Mouse (Mus musculus) cerebellum, postnatal 14 days (tissue): Measurements from ENCODE around the gene Mcm5.

Source experiments
- DNase-seq, 2 experiments: peaks; one replicate each; pipeline ENCODE4 v3.0.0; 2021; ENCODE audit warnings: mixed read lengths in 2 of 2

Gene Mcm5

DNA sequence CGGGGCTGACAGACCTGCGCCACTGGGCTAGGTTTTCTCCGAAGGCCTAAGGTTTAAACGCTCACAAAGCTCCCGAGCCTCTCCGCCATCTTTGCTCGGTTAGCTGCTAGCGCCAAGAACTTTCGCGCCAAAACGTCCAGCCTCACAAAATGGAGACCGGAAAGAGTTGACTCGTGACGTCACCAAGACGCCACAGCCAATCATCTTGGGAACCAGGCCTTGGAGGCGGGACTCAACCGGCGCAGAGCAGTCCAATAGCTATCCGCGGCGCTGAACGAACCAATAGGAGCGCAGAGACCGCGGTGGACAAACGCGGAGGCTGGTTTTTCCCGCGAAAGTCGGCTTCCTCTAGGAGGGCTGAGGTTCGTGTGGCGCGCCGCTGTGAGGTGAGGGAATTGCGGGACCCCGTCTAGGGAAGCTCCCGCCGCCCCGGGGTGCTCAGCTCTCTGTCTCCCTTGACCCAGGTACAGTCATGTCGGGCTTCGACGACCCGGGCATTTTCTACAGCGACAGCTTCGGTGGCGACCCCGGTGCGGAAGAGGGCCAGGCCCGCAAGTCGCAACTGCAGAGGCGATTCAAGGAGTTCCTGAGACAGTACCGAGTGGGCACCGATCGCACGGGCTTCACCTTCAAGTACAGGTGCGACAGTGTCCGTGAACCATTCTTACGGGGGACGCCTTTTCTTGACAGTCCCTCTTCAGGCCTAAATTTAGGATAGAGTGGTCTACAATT lies at the start of gene Mcm5:
Gene Mcm5 (plus strand): TSS at position 334 of the 732 bp plus-strand sequence.
- DNase-seq, result peak; percentile 99 to 100

DNA sequence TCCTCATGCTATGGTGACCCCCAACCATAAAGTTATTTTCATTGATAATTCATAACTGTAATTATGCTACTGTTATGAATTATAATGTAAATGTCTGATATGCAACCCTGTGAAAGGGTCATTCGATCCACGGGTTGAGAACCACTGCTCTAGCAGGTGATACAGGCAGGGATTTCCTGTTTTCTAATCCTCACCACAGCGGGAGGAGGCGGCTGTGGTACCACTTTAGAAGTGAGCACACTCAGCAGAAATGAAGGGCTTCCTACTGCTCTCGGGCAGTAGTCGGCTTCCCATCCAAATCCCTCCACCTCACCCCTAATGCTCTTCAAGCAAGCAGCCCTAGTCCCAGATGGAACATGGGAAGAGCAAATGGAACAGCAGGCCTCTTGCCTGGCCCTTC lies 49.3 kb upstream of the Mcm5 start:
- no peak for DNase-seq

DNA sequence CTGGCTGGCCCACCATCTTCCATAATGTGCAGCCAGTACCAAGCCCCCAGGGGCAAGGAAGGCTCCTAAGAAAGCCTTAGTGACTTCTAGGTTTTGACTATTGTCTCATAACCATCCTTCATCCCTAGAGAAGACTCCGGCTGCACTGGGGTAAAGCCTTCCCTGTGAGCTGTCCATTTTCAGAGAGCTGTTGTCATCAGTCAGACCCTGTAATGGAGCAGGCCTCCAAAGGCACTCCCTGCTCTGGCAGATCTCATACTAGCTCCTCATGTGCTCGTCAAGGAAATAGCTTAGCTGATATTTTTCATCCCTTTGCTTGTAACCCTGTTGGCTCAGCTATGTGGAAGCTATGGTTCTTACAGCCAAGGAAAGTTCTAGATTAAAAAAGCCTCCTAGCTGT lies 48.6 kb upstream of the Mcm5 start:
- DNase-seq, result no peak

DNA sequence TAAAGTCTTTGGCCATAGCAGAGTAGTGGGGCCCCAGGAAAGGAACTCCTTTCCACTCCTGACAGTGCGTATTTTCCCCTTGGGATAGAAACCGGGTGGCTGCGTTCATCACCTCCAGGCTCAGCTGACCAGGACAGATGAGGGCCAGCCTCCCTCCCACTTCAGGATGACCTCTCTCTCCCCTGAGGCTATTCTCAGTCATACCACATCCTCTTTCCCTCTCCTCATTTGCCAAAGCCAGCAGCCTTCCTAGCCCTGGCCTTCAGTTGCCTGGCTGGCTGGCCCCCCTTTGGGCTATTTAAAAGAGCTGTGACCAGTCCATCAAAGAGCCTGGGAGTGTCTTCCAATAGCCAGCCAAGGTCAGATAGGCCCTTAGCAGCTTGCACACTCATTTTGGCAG lies 46.1 kb upstream of the Mcm5 start:
- DNase-seq, result no peak

DNA sequence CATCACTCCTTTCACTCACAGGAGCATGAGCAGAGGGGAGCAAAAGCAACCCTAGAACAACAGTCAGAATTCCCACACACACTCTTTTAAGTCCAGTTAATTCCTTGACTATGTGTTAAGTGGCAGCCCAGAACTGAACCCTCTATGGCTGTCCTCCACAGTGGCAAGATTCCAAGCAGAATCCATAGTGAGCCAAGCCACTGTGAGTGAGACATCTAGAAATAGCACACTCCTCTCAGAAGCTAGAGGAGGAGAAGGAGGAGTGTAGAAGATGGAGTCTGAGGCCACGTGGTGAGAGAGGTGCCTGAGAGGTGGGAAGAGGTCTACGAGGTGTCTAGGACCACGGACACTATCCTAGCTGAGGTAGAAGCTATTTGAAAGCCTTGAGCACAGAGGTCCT lies 44.6 kb upstream of the Mcm5 start:
- DNase-seq, result no peak

DNA sequence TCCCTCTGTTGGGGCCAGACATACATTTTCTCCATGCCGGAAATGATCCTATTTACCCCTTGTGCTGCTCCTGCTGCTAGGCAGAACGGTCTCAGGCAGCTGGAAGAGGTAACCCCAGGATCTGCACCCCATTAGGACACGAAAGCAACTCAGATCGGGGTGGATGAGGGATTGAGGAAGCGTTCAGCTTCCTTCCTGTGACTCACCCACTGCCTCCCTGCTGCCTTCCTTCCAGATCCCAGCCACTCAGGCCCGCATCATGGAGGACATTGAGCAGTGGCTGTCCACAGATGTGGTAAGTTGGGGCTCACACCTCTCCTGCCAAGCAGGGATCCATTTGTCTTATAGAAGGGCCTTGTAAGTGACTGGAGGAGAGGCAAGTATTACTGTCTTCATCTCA lies 42.1 kb upstream of the Mcm5 start:
- DNase-seq, result no peak

DNA sequence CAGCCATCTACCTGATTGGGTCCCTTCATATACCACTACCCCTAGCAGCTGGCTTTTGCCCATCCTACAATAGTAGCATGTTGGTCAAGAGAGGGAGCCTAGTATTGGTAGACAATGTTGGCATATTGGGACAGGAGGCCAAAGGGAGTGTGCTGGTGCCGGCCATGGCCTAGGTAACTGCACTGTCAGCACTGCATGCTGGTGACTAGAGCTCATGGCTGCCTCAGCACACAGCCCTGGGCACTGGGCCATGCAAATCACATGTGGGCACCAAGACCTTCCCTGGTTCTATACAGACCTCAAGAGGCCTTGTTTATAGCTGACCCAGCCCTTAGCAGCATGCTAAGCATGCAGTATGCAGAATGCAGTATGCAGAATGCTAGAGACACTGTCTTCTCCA lies 39.1 kb upstream of the Mcm5 start:
- DNase-seq, result no peak

DNA sequence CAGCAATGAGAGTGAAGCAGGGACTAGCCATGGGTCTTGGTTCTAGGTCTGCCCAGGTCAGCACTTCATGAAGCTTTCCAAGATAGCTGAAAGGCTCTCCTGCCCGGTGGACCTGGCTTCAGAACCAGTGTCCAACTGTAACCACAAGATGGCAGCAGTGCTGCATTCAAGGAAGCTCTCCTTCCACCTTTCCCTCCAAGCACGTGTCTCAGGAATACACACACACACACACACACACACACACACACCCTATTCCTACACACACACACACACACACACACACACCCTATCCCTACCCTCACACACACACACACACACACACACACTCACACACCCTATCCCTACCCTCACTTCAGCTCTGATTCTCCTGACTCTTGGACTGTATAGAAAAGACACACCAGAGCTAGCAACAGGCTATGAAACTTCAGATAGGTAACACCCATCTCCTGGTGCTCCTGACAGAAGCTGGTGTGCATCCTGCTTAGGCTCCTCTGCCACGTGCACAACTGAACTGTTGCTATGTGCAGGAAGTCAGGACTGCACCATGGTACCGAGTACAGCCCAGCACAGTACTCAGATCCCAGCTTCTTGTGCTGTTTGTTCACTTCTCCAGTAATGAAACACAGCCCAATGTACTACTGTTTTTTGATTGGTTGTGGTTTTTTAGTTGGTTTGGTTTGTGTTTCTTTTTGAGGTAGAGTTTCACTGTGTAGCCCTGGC lies 37.6 kb upstream of the Mcm5 start:
- peak; percentile 90 to 93 for DNase-seq

DNA sequence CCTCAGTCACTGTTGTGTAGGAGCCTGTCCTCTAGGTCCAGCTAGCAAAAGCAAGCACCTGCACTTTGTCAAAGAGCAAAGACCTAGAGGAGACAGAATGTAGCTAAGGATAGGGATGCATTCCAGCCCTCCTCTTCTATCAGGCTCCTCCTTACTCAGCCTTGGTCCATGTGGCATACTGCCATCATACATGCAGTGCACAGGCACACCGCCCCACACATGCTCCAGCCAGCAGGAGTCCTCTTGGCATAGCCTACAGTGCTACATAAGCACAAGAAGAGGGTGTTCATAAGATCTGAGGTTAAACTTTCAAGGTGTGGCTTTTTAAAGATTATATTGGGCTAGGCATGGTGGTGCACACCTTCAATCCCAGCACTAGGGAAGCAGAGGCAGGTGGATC lies 34.5 kb upstream of the Mcm5 start:
- peak; percentile 25 to 39 for DNase-seq

DNA sequence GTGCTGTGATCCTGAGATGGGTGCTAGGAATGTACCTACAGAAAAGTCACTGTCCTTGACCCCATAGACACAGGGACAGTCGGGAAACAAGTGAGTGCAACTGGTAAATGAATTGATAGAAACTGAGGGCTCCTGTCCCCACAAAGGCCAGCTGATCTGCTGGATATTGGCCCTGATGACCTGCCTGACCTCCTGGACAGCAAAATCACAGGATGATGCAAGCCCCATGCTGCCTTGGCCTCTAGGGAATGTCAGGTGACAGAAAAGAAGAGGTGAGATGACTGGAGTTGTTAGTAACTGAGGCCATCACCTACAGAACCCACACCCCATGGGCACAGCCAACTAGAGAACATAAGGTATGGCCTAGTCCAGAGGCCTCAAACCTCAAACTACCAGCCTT lies 31.2 kb upstream of the Mcm5 start:
- no peak for DNase-seq

DNA sequence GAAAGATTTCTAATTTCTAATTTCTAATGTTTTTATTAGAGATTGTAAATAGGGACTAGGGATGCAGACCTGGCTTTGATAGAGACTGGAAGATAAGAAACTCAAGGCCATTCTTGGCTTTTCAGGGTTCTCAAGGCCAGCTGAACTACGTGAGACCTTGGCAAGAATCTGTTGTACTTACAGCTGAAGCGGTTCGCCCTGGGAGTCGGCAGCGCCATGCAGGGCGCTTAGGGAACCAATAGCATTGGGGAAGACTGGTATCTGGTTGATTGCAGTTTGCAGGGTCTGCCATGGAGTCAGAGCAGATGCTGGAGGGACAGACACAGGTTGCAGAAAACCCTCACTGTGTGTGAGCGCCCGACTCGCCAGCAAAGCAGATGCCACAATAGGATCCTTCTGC lies 30.5 kb upstream of the Mcm5 start:
- DNase-seq, result no peak

DNA sequence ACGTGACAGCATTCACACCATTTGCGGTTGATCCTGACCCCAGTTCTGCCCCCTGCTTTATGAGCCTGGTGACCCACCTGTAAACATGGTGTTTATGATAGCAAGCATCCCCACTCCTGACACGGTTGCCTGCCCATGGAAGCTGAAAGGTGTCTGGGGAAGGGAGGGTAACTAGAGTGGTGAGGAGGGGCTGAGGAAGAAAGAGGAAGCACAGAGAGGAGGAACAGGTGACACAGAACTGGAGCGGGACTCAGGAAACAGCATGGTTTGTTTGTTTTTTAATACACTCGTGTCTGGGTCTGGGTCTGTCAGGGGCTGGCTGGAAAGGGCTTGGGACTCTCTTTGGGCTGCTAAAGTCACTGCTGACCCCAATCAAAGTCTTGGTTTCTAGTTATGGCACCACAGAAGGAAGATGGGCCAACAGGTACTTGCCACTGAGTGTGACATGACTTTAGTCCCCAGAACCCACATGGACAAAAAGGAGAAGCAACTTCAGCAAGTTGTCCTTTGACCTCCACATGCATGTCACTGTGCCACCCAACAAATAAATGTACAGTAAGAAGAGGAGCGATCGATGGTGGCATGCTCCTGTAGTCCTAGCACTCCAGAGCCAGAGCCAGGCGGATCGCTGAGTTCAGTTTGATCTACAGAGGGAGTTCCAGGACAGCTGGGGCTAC lies 27.9 kb upstream of the Mcm5 start:
- DNase-seq, result no peak

DNA sequence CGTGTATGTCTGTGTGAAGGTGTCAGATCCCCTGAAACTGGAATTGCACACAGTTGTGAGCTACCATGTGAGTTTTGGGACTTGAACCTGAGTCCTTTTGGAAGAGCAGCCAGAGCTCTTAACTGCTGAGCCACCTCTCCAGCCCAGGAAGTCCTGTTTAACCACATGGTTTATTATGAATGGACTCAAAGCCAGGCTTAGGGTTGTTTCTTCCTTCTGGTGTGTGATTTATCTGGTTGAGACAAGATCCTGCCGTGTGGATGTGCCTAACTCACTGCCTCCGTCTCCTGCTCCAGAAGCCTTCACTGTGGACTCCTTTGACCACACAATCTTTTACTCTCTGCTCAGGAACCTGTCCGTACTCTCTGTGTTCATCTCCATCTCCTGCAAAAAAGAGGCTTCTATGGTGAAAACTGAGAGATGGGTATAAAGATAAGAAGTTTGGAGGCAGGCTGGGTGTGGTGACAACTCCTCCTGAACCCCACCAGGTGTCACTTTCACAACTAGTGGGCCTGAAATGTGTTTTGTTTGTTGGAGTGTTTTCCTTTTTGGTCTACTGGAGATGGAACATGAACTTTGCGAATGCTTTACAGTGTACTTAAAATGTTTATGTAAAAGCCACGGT lies 27.1 kb upstream of the Mcm5 start:
- no peak for DNase-seq

DNA sequence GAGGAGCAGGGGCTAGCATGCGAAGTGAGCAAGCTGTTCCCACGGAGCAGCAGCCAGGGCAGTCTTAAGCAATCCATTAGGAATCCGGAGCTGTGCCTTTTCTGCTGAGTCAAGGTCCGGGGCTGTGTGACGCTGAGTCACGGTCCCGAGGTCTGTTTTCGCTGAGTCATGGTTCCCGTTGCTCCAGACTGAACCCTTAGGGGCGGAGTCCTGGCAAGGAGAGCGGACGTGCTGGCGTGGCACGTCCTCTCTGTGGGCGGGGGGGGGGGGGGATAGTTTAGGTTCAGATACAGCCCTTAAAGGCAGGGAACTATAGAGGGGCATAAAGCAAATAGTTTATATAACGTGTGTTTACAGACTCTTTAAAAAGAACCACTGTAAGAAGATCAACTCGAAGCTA lies 25.5 kb upstream of the Mcm5 start:
- DNase-seq, result peak; percentile 79 to 94

DNA sequence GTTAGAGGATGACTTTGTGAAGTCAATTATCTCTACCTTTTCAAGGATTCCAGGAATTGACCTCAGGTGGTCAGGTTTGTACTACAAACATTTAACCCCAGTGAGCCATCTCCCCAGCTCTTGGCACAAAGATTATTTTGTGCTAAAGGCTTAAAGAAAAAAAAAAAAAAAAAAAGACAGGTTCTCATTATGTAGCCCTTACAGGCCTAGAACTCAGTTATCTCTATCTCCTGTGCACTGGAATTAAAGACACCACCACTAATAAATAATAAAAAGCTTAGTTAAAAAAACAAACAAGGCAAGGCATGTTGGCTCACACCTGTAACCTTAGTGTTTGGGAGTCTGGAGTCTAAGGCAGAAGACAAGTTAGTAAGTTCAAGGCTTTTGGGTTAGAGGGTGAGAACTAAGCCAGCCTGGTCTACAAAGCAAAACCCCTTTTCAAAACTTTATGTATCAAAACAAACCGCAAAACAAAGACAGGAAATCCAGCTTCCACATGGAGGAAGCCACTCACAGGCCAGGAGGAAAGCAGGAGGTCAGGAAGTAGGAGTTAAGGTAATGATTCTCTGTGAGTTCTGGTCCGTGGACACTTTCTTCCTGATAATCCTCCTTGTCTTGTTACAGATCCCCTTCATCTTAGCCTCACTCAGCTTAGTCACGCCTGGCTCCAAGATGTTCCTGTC lies 24.8 kb upstream of the Mcm5 start:
- no peak for DNase-seq

DNA sequence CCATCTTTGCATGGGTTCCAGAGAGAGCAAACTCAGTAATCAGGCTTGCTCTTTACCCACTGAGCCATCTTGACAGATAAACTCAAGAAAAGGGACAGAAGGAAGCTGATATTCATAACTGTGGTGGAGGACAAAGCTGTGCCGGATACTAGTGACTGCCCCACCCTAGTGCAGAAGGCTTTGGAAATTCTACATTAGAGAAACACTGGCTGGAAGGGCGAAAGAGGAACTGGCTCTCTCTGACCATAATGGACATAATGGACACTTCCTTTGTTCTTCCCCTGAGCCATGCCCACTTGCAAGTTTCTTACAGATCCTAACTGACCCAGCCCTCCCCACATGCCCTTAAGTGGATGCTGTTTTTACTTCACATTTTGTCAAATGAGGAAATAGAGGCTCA lies 23.4 kb upstream of the Mcm5 start:
- DNase-seq, result no peak

DNA sequence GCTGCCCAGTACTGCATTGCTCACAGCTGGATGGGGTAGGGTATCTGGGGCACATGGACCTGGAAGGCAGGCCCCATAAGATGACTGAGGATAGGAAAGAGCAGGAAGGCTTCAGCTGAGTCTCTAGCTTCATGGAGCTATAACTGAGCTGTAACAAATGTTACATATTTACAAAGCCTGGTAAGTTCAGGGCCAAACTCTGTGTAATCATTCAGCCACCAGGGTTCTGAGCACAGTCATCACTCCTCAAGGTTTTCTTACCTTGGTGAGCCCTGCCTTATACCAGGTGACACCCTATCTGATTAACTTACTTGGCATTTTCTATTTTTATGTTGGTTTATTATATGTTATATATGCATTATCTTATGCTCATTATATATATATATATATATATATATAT lies 22.2 kb upstream of the Mcm5 start:
- no peak for DNase-seq

DNA sequence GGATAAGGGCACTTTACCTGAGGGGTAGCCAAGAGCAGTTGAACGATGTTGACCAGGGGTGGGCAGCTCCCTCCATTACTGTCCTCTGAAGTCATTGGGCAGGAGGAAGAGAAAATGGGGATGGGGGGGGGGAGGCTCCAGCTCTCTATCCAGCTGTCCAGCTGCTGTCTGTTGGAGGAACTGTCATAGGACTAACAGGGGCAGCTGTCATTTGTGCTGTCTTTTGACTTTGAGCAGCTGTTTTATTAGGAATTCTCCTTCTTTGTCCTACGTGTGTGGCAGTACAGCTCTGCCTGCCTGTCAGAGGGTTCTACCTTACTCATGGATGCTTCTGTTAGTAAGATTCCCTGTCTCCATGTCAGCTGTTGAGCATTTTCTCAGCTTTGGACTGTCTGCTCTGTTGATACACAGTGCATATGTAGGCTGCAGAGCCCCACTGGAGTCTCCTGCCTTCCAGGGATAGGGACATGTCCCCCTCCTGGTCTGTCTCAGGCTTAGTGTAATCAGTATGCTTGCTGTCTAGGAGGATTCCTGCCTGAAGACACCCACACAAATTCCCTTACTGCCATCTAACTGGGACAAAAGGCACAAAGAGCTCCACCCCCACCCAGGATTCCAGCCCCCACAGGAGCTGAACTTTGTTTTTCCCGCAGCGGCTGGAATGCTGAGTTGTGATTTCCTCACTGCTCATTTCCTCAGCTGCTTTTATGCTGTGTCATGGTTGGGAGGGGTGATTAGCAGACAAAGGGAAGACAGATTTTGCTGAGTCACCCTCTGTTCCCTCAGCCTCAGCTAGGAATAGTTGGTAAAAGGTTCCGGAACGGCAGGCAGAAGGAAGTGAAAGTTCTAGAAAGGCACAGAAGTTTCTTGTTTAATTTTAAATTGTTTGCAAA lies 20.1 kb upstream of the Mcm5 start:
- DNase-seq, result peak; percentile 21 to 54

DNA sequence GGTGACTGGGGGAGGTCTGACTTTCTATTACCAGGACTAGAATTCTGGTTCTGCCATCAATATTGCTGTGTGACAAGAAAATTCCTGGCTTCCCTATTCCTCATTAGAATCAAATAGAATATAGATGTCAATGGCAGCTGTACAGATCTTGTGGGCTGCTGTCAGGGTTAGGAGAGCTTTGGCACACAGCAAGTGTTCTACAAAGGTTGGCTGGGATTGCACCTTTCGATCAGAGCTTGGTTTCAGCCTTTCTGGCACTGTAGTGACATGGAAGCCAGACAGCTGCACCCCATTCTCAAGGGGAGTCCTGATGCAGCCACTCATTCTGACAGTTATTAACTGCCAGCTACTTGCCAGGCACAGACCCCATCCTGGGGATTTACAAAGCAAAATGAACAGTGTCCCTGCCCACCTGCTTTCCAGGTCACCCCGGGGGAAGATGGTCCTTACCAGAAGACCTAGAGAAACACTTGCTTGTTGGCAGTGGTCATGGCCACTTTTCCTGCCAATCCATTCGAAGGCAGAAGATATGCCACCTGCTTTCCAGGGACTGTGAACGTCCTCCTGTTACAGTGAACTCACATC lies 18.5 kb upstream of the Mcm5 start:
- DNase-seq, result peak; percentile 27 to 38

DNA sequence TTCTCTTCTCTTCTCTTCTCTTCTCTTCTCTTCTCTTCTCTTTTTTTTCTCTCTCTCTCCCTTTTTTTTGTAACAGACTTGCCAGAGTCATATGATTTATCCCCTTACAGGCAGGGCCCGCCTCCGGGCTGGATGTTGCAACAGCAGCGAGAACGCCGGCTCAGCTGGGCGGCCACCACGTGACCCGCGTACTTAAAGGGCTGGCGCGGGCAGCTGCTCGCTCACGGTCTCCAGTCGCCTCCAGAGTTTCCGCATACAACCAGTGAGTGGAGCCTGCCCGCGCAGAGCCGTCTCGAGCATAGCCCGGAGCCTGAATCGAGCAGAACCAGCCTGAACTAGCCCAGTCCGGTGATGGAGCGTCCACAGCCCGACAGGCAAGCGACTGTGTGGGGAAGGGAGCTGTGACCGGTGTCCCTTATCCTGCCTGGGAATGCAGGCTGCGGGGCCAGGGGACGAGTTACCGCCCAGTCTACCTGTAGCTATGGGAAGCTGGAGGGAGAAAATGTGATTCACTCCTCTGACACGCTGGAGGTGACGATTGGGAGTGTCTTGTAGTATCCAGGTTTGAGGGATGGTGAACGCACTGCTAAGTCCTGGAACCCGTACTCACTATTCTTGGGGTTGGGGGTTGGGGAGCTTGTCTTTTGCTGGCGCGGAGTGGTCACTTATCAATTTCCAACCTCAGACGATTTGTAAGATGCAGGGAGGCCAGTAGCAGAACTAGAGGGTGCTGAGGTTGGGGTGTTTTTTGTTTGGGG lies 15.8 kb upstream of the Mcm5 start, which contains the start of gene Hmox1:
Gene Hmox1 (plus strand): TSS at position 223 of the 758 bp plus-strand sequence.
- peak; percentile 67 to 76 for DNase-seq

DNA sequence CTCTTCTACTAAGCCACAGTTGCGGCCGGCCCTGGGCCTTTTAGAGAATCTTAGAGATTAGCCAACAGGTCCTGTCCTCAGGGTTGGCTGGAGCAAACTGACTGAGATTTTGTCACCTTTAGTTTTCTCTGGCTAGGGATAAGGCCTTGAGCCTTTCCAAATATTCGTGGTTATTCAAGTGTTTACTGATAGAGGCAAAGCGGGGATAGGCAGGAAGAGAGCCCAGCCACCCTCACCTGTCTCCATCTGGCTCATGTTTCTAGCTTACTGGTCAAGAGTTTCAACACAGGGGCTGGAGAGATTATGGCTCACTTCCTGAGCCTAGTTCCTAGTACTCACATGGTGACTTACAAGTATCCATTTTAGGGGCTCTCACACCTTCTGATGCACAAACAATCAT lies 6.4 kb upstream of the Mcm5 start:
- DNase-seq, result no peak
